Mouse (Mus musculus): Measurements from ENCODE around the gene Oog3.

Gene Oog3

GRCm38 (mm10) chr4:144162563-144162962, at the start of gene Oog3:
Gene Oog3, minus strand, starts transcription at chr4:144162663.
- DNase-seq (ENCODE audit: low spot score): no peak

- DNase-seq (ENCODE audit: low spot score): no peak
Observed at GRCm38 (mm10) chr4:144190419-144190818, 28.0 kb upstream of the Oog3 start, which contains the start of gene Oog2. Gene Oog2, plus strand, starts transcription at chr4:144190719.
